Mouse (Mus musculus) heart, embryonic 11.5 days (tissue): ENCODE results near the gene Lin37. TPM values are rescaled to one million over a fixed set of nuclear protein-coding genes. Genes with fewer than 3 reads are reported as not detected.

Experiments used
- ATAC-seq: fragments of 200-750 bp; cut with Nextera tagmentation; replicated peaks from 2 replicates; pipeline ENCODE4 v1.8.0; 2017; ENCODE audit warnings: moderate library complexity; ENCODE audit not compliant: insufficient number of reproducible peaks, low FRiP score, low TSS enrichment
- H3K27ac ChIP-seq: fragments of 300-500 bp; sonication (generic); 2 replicates; pipeline ENCODE4 v1.5.1; 2014; ENCODE audit warnings: mild to moderate bottlenecking, low read depth, low read length
- H3K27me3 ChIP-seq: fragments of 300-500 bp; sonication (generic); 2 replicates; pipeline ENCODE4 v1.6.1; 2014; ENCODE audit warnings: mild to moderate bottlenecking, low read length, mixed read lengths; ENCODE audit not compliant: control insufficient read depth, insufficient read depth
- H3K36me3 ChIP-seq: fragments of 300-500 bp; sonication (generic); 2 replicates; pipeline ENCODE4 v1.6.1; 2014; ENCODE audit warnings: mild to moderate bottlenecking, low read length, moderate library complexity, mixed read lengths; ENCODE audit not compliant: control insufficient read depth, insufficient read depth
- H3K4me1 ChIP-seq: fragments of 300-500 bp; sonication (generic); 2 replicates; pipeline ENCODE4 v1.6.1; 2014; ENCODE audit warnings: low read length; ENCODE audit not compliant: control insufficient read depth, insufficient read depth
- H3K4me2 ChIP-seq: fragments of 300-500 bp; sonication (generic); 2 replicates; pipeline ENCODE4 v1.6.1; 2014; ENCODE audit warnings: mild to moderate bottlenecking, moderate library complexity
- H3K4me3 ChIP-seq: fragments of 300-500 bp; sonication (generic); 2 replicates; pipeline ENCODE4 v1.5.1; 2014; ENCODE audit warnings: low read depth, low read length
- H3K9ac ChIP-seq: fragments of 300-500 bp; sonication (generic); 2 replicates; pipeline ENCODE4 v1.6.1; 2014; ENCODE audit warnings: mild to moderate bottlenecking, low read depth, low read length, moderate library complexity
- H3K9me3 ChIP-seq: fragments of 300-500 bp; sonication (generic); replicated peaks from 2 replicates; pipeline ENCODE4 v1.6.1; 2016; ENCODE audit warnings: low read length; ENCODE audit not compliant: control insufficient read depth
- WGBS: fragments of 180-500 bp; shearing (Covaris S2); extraction: QIAGEN DNeasy Blood & Tissue Kit; methylation state at CpG from one replicate; pipeline ENCODE4 v1.1.7; 2014; ENCODE audit not compliant: insufficient replicate concordance; 5-methylcytosine and 5-hydroxymethylcytosine counted together
- polyA plus RNA-seq: library from polyadenylated mRNA; unstranded; fragments of >200 nt; fragmentation: Nextera tagmentation; extraction: Ambion mirVana; gene quantifications from 2 replicates; pipeline ENCODE4 v1.2.1, GENCODE M21; 2014

Gene Lin37
- polyA plus RNA-seq, 1 experiment from 2014 or later = 34.8 TPM

GRCm38 (mm10) chr7:30572969-30573368 lies 13.3 kb upstream of the Lin37 start:
- no peak overlapping the region for H3K9ac ChIP-seq

DNA sequence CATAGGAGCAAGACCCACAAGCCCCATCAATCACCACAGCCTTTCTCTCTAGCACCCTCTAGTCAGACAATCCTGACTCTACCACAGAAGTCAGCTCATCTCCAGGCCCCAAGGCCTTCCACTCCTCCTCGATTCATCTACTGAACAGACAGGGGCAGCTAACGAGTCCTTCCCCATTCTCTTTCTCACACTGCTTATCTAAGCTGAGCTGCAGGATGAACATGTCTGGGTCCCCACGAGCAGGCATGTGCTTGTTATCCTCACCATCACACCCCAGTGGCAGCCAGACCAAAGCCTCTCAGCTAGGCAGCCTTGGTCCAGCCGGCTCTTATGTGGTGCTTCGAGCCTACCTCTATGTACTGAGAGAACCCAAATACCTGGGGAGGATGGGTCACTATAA lies 12.8 kb upstream of the Lin37 start:
- peaks cover 72% of the 10 kb centered on the region for H3K36me3 ChIP-seq
- no peaks in the 10 kb centered on the region for H3K4me1 ChIP-seq
- no peak overlapping the region for H3K9ac ChIP-seq
- no peak overlapping the region for H3K4me3 ChIP-seq
- H3K27ac ChIP-seq = no peak overlapping the region
- no peaks in the 10 kb centered on the region for H3K27me3 ChIP-seq
- no peak overlapping the region for H3K4me2 ChIP-seq
- ATAC-seq = no peak
- no peaks in the 10 kb centered on the region for H3K9me3 ChIP-seq
- 90% methylated on average over 5 of the region's 5 CpGs for WGBS

More at GRCm38 (mm10) chr7:30572969-30573368, 13.3 kb upstream of the Lin37 start:
- Histone ChIP-seq H3K9me3 (no peaks in the 10 kb centered on the region), H3K36me3 (peaks cover 78% of the 10 kb centered on the region), H3K4me3 (no peak overlapping the region), H3K27ac (no peak overlapping the region), H3K4me2 (no peak overlapping the region), H3K4me1 (no peaks in the 10 kb centered on the region), H3K27me3 (no peaks in the 10 kb centered on the region)
- 68% methylated on average over 2 of the region's 2 CpGs for WGBS
- no peak for ATAC-seq

DNA sequence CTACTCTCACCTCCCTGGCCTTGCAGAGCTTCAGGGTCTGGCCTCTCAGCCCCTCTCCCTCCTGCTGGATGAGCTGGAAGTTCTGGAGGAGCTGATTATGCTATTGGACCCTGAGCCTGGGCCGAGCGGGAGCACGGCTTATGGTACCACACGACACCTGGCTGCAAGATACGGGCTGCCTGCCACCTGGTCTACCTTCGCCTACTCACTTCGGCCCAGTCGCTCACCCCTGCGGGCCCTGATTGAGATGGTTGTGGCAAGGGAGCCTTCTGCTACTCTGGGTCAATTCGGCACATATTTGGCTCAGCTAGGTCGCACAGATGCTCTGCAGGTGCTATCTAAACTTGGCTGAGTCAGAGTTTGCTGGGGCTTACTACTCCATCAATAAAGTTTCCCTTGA lies 7.9 kb upstream of the Lin37 start:
- no peak overlapping the region for H3K4me3 ChIP-seq
- no peak overlapping the region for H3K9ac ChIP-seq
- H3K4me1 ChIP-seq = peaks cover 5% of the 10 kb centered on the region; the same call in 1 of the 2 replicates
- H3K27me3 ChIP-seq = no peaks in the 10 kb centered on the region
- ATAC-seq = no peak
- H3K27ac ChIP-seq = no peak overlapping the region
- 88% methylated on average over 11 of the region's 11 CpGs for WGBS
- peaks cover 29% of the 10 kb centered on the region for H3K36me3 ChIP-seq
- H3K9me3 ChIP-seq = no peaks in the 10 kb centered on the region
- H3K4me2 ChIP-seq = no peak overlapping the region

GRCm38 (mm10) chr7:30566033-30566432 lies 6.4 kb upstream of the Lin37 start:
- Histone ChIP-seq H3K9me3 (no peaks in the 10 kb centered on the region), H3K27me3 (no peaks in the 10 kb centered on the region), H3K27ac (no peak overlapping the region), H3K4me1 (peaks cover 5% of the 10 kb centered on the region; the same call in 1 of the 2 replicates), H3K4me3 (no peak overlapping the region), H3K36me3 (peaks cover 19% of the 10 kb centered on the region), H3K4me2 (no peak overlapping the region), H3K9ac (no peak overlapping the region)
- 85% methylated on average over 9 of the region's 9 CpGs for whole genome bisulfite sequencing
- ATAC-seq = no peak

DNA sequence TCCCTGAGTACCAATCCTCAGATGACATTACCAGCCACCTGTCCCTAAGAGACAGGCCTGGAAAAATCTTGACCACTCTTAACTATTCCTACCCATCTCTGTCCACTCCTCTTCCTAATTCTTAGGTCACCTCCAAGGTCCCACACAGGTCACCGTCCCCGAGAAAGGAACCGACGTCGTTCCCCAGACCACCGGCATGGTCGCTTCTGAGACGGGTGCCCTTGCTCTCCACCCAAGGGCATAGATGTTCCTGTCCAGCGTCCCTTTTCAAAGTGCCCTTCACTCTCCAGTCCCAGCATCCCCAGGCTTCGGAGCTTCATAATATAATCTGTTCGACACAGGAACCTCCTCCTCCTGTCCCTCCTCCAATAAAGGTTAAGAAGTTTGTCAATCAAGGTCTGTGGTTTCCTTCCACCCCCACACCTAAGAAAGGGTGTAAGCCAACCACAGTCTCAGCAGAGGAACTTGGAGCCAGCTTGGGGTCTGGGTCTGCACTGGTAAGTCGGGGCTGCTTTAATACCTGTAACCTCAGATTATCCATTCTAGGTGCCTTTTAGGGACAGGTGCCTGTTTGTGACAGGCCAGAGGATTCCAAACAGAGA lies 5.4 kb upstream of the Lin37 start, which contains the start of gene Igflr1:
Gene Igflr1, plus strand, starts transcription at position 458 of the 602 bp plus-strand sequence.
- Histone ChIP-seq H3K4me1 (peaks cover 5% of the 10 kb centered on the region; the same call in 1 of the 2 replicates), H3K9ac (no peak within 1 kb of the TSS), H3K27ac (no peak within 1 kb of the TSS), H3K27me3 (no peaks in the 10 kb centered on the region), H3K9me3 (no peaks in the 10 kb centered on the region), H3K36me3 (peaks cover 13% of the 10 kb centered on the region), H3K4me2 (peak within 1 kb of the TSS; percentile 84), H3K4me3 (peak within 1 kb of the TSS; percentile 79; the same call in 1 of the 2 replicates)
- ATAC-seq = no peak
- WGBS = 92% methylated on average over 12 of the region's 12 CpGs

- Histone ChIP-seq H3K27me3 (no peaks in the 10 kb centered on the region), H3K36me3 (peaks cover 1% of the 10 kb centered on the region; the same call in 1 of the 2 replicates), H3K4me1 (peaks cover 7% of the 10 kb centered on the region; the same call in 1 of the 2 replicates), H3K27ac (no peak overlapping the region), H3K9ac (peak overlapping the region; percentile 92), H3K9me3 (no peaks in the 10 kb centered on the region), H3K4me2 (peak overlapping the region; percentile 84), H3K4me3 (peak overlapping the region; percentile 79)
- 31% methylated on average over 6 of the region's 6 CpGs for WGBS
- 0 out of 2 replicates have a peak, but pooled peaks have one; percentile 3 for ATAC-seq
Measured at GRCm38 (mm10) chr7:30563906-30564280, 4.3 kb upstream of the Lin37 start.

DNA sequence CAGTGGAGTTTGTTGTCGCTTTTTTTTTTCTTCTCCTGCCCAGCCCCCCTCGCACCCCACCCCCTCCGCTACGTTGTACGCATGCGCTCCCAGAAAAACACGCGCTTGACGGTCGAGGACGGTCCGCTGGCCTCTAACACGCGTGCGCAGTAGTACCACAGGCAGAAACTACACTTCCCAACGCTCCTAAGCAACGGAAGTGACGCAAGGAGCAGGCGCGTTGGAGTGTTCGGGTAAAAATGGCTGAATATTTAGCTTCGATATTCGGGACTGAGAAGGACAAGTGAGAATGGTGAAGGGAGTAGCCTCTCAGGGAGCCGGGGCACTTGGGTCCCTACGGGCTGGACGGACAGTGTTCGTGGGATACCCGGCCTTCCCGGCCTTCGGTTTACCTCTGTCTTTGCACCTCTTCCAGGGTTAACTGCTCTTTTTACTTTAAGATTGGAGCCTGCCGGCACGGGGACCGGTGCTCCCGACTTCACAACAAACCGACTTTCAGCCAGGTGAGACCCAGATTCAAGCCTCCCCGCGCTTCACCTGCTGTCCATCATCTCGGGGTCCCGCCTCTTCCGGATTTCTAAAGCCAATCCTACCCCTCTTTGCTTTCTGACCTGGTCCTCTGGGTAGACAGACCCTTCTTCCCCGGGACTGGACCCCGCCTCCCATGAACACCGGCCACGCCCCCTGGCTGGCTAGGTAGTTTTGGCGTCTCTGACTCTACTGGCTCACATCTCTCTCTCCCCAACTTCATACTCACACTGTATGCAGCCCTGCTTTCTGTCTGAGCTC lies 3.7 kb upstream of the Lin37 start, which contains the start of the genes U2af1l4, Gm49396 and Psenen:
Gene U2af1l4, plus strand, starts transcription at position 185 of the 789 bp plus-strand sequence.
Gene Gm49396, plus strand, starts transcription at position 228 of the 789 bp plus-strand sequence.
Gene Psenen, minus strand, starts transcription at position 511 of the 789 bp plus-strand sequence.
- peak; percentile 79 for ATAC-seq
- Histone ChIP-seq H3K9me3 (no peaks in the 10 kb centered on the region), H3K9ac (peak within 1 kb of the TSS; percentile 92), H3K36me3 (no peaks in the 10 kb centered on the region; the same call in 1 of the 2 replicates), H3K4me1 (peaks cover 13% of the 10 kb centered on the region), H3K4me3 (peak within 1 kb of the TSS; percentile 79), H3K27me3 (no peaks in the 10 kb centered on the region), H3K27ac (peak within 1 kb of the TSS; percentile 98), H3K4me2 (peak within 1 kb of the TSS; percentile 84)
- WGBS = under 1% methylated on average over 45 of the region's 45 CpGs

DNA sequence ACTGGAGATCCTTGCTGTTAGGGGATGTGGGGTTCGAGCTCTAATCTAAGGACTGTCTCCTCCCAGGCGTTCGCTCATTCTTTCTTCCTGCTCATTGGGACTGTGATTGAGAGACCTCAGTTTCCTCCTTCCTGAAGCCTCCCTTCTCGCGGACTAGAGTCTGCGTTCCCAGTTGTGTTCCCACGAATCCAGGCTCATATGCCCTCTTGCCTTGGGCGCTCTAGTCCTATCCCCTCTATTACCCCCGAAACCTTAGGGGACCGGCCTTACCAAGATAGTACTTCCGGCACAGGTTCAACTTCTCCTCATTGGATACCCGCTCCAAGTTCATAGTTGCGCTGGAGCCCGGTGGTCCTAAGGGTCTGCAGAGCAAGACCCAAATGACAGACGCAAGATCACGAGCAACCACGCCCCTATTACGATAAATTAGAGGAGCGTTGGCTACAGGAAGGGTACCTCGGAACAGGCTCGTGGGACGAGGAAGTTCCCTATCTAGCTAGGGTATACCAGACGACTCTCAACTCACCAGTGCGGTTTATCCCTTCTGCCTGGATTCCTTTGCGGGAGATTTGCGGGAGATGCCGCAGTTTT lies 3.0 kb upstream of the Lin37 start:
- no peak for ATAC-seq
- H3K4me1 ChIP-seq = peaks cover 17% of the 10 kb centered on the region
- WGBS = 2% methylated on average over 27 of the region's 27 CpGs
- H3K27me3 ChIP-seq = no peaks in the 10 kb centered on the region
- peak overlapping the region; percentile 79 for H3K4me3 ChIP-seq
- no peaks in the 10 kb centered on the region; the same call in 1 of the 2 replicates for H3K36me3 ChIP-seq
- peak overlapping the region; percentile 98 for H3K27ac ChIP-seq
- H3K9ac ChIP-seq = peak overlapping the region; percentile 75
- peak overlapping the region; percentile 84 for H3K4me2 ChIP-seq
- no peaks in the 10 kb centered on the region for H3K9me3 ChIP-seq
